Mouse (Mus musculus): ENCODE measurements around the gene Herc2. TPM values are rescaled to one million over a fixed set of nuclear protein-coding genes. Genes with fewer than 3 reads are reported as not detected.

Herc2 gene
- total RNA-seq, 2 experiments from 2014 or later, result 134 to 143 TPM

DNA sequence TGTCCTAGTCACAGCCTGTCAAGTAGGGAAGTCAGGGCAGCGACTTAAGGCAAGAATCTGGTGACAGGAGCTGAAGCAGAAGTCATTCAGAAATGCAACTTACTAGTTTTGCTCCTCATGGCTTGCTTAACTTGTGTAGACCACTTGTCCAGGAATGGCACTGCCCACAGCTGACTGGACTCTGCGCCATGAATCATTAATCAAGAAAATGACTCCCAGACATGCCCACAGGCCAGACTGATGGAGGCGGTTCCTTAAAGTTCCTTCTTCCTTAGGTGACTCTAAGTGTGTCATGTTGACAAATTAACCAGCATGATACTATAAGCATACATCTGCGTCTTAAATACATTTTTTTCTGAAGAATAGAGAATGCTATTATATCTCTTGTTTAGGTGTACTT, 113.3 kb downstream of the Herc2 start:
- no peak for DNase-seq (ENCODE audit: low spot score in 2 of 2)
- intact Hi-C loops (cut with DNase I), result no loop called here

DNA sequence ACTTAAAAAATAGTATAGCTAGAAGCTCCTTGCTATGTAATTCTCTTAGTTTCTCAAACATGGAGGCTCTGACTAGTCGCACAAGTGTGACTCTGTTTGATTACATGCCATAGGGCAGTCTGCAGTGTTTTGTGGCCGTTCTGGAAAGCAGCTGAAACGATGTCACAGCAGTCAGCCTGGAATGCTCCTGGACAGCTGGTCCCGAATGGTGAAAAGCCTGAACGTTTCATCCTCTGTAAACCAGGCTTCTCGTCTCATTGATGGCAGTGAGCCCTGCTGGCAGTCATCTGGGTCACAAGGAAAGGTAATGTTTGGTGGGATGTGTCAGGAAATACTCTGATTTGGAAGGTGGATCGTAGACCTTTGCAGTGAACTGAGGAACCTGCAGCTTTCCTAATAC, 118.7 kb downstream of the Herc2 start:
- intact Hi-C loops (cut with DNase I), result loop anchor here (5.0 kb wide), 1 partner anchor 139 kb away; no protein-coding TSS in a partner anchor

DNA sequence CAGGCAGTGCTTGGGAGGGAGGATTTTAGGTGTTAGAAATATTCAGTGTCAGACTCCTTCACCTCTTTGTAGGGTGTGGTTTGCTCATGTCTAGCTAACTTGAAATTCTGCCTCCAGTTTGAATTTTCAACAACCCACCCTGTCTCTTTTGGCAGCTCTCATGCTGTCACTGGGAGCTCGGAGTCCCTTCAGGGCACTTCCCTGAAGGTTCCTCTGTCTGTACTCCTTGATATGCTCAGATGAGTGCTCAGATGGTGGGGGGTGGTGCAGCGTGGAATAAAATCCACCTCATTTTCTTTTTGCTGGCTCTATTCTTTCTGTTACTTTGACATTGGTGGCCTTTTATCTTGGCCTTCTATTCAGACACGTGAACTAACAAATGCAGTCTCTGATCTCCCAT, 127.4 kb downstream of the Herc2 start:
- DNase-seq (ENCODE audit: low spot score in 2 of 2), result no peak
- intact Hi-C loops (cut with DNase I), result no loop called here

More for the DNA sequence above, 118.7 kb downstream of the Herc2 start:
- DNase-seq (ENCODE audit: low spot score in 2 of 2), result no peak

DNA sequence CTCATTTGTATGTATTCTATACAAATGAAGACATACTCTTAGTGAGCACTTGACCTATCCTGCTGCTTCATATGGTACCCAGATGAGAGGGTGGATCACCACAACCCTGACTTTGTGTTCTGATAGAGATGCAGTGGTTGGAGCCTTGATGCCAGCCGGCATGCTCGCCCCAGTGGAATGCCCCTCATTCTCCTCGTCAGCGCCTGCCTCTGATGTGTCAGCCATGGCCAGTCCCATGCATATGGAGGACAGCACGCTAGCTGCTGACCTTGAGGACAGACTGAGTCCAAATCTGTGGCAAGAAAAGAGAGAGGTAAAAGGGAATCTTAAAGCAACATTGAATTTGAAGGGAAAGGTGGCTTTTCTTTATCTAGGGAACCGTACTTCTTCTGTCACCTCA, 141.0 kb downstream of the Herc2 start:
- intact Hi-C loops (cut with DNase I), result no loop called here
- DNase-seq (ENCODE audit: low spot score in 2 of 2), result no peak

DNA sequence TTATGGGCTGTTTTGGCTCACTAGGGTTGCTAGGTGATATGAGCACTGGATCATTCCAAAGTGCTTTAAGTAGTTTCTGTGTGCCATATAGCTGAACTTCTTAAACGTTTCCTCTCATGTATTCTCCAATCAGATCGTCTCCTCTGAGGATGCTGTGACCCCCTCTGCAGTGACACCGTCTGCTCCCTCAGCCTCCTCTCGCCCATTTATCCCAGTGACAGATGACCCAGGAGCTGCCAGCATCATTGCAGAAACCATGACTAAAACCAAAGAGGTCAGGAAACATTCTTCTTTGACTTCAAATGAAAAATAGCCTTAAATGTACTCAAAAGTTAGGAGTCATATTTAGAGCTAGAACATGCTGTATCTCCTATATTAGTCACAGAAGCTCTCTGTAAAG, 141.7 kb downstream of the Herc2 start:
- intact Hi-C loops (cut with DNase I), result no loop called here
- no peak for DNase-seq (ENCODE audit: low spot score in 2 of 2)

DNA sequence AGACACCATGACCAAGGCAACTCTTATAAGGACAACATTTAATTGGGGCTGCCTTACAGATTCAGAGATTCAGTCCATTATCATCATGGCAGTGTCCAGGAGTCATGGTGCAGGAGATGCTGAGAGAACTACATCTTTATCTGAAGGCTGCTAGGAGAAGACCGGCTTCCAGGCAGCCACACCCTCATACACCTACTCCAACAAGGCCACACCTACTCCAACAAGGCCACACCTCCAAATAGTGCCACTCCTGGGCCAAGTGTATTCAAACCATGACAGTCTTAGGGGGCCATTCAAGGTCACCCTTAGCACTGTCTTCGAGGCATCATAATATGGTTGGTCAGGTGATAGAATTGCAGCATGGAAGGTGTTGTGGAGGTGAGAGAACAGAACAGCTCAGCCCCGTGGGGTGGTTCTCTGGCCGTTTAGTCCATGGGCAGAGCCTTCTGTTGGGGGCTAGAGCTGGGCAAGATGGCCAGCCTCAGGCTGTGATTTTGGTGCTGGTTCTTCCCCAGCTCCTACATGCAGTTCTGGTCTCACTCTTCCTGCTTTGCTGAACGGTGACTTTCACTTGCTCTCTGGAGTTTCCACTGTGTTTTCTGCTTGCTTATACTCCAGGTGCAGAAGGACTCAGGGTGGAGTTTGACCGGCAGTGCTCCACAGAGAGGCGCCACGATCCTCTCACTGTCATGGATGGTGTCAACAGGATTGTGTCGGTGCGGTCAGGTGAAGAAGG, 151.7 kb downstream of the Herc2 start:
- intact Hi-C loops (cut with DNase I), result no loop called here
- no peak for DNase-seq (ENCODE audit: low spot score in 2 of 2)

DNA sequence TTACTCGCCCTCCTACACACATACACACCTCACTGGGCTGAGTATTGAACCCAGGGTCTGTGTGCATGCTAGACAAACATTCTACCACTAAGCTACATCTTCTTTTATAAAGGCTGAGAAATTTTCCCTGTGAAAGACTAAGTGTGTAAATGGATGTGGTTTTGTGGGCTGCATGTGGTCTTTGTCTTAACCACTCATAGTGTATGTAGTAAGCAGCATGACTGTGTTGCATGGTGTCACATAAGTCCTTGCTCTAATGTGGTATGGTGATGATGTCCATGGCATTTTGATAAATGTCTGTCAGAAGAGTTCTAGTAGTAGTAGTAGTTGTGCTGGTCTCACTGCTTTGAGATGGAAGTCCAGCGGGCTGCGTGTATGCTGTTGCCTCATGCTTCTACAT, 152.8 kb downstream of the Herc2 start:
- intact Hi-C loops (cut with DNase I), result no loop called here
- no peak for DNase-seq (ENCODE audit: low spot score in 2 of 2)

DNA sequence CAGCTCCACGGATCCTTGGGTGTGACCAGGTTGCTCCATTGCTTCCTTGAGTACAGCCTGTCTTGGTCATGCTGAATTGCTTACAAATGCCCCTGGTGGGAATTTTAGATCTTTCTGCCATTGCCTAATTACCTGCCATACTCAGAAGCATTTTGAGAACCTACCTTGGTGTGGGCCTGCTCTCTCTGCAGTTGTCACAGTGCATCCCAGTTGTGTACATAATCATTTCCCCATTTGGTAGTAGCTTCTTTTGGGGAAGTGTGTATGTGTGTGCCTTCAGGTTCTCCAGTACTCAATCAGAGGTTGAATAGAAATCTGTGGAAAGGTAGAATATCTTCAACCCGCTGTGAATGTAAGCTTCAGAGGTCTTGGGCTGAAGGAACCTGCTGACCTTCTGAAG, 153.3 kb downstream of the Herc2 start:
- DNase-seq (ENCODE audit: low spot score in 2 of 2), result no peak
- intact Hi-C loops (cut with DNase I), result no loop called here

DNA sequence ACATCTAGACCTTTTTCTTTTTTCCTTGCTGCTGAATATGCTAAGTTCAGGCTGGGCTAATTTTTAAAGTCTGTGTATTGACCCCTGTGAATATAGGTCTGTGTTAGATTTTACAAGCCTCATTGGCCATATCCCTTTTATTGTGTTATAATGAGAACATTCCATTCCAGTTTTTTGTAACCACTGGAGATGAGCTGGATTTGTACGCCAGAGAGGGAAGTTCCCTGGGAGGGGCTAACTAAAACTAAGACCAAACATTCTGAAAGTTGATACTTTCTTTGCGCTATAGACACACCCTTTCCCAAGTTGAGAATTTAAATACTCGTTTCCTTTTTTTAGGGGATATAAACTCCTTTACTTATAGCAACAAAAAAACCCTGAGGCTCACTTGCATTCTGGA, 154.9 kb downstream of the Herc2 start:
- no peak for DNase-seq (ENCODE audit: low spot score in 2 of 2)
- intact Hi-C loops (cut with DNase I), result no loop called here

DNA sequence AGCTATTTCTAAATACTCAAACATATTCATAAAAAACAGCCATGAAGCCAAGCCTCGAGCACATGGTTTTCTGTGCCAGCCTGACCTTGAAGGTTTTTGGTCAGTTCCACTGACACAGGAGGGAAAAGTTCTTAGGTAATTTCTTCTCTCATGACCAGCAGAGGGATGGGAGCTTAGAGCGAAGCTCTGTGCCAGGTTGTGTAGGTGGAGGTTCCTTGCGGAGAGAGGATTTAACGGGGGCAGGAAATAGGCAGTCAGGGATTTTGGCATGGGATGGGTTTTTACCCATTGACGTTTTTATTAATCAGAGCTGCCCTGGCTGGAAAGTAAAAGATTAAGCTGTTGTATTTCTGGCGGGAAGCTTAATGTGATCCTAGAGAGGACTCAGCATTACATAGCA, 170.8 kb downstream of the Herc2 start:
- intact Hi-C loops (cut with DNase I), result no loop called here
- DNase-seq (ENCODE audit: low spot score in 2 of 2), result no peak

DNA sequence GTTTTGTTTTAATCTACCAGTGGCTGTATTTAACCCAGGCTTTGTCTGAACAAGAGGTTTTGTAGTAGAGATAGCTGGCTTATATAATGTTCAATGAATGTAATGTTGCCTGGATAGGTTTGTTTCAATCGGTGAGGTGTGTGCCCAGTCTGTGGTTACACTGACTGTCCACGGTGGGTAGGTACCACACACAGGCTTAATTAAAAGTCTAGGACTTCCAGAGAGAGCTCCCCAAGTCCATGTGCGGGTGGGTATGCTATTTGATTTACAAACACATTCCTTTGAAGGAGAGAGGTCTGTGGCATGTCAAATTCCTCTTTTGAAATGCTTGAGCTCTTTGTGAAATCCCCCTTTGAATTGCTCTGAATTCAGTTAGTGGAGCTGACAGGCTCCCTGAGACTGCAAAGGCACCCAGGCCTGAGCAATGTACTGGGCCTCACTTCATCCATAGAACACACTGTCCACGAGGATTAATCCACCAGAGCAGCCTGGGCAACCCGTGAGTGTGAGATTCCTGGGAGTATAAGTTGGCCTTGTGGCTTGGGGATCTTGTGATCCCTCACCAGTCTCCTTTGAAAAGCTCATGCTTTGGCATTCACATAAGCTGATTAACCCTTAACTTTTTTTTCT, 185.9 kb downstream of the Herc2 start:
- intact Hi-C loops (cut with DNase I), result no loop called here
- no peak for DNase-seq (ENCODE audit: low spot score in 2 of 2)

DNA sequence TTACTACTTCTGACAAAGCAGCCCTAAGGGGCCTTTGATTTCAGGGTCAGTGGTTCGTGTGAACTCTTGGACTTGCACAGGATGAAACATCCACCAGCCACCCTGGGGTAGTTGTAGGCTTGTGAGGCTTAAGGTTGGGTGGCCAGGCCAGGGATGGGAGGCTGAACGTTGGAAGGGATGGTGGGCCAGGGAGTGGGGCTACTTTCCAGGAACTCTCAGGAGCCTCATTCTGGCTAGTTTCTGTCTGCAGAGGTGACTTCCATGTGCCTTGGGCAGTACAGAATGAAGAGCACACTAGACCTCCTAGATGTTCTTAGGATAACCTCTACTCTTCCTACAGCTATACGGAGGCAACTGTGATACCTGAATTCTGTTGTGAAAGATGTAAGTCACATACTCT, 186.6 kb downstream of the Herc2 start:
- intact Hi-C loops (cut with DNase I), result no loop called here
- DNase-seq (ENCODE audit: low spot score in 2 of 2), result no peak

DNA sequence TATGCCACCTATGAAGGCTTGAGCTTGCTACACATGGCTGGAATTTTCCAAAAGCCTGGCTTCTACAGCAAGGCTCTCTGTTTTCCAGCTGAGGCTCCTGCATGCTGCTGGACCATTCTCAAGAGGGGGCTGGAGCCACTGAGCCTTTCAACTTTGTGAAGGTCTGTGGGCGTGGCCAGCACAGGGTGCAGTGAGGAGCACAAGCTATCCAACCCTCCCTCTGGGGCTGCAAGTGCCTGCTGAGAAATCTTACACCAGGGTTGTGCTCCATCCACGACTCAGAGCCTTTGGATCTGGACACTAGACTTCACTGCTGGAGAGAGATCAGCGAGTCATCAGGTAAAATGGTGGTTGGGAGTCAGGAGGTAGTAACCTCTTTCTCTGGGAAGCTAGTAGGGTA, 189.5 kb downstream of the Herc2 start, which contains the start of gene Oca2:
TSS of gene Oca2 (plus strand) at position 218 of the 400 bp plus-strand sequence.
- intact Hi-C loops (cut with DNase I), result no loop called here
- DNase-seq (ENCODE audit: low spot score in 2 of 2), result no peak

DNA sequence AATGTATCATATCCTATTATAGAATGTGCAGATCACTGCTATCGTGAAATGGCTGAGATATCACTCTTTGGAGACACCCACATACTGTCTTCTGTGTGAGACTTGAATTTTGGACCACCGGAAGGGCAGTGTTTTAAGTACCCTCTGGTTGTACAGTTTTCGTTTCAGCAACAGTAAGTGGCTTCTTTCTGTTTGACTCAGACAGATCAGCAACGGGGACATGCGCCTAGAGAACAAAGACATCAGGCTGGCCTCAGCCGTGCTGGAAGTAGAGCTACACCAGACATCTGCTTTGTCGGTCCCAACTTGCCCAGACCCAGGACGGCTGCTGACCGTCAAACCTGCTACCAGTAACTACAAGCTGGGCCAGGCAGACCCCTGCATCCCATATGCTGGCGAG, 204.6 kb downstream of the Herc2 start:
- intact Hi-C loops (cut with DNase I), result no loop called here
- DNase-seq (ENCODE audit: low spot score in 2 of 2), result no peak

DNA sequence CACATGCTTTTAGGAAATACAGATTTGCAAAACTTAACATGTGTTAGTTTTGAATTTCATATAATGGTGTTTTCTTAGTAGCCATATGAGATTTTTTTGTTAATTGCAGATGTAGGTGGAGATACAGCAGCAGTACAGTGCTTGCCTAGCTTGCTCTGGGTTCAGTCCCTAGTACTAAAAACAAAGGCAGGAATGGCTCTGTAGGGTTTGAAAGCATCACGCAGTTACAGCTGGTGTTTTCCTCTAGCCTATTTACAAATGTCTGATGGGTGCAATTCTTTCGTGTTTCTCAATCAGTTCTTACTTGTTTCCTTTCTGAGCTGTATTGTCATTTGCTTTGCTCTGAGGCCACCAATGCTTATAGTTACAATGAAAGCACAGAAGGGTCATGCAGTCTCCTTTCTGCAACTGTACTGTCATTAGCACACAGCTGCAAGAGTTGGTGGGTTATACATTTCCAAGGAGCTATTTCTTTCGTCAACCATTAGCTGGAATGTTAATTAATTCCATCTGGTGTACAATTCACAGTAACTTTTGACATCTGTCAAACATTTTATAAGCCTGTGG, 208.0 kb downstream of the Herc2 start:
- intact Hi-C loops (cut with DNase I), result no loop called here
- DNase-seq (ENCODE audit: low spot score in 2 of 2), result no peak

DNA sequence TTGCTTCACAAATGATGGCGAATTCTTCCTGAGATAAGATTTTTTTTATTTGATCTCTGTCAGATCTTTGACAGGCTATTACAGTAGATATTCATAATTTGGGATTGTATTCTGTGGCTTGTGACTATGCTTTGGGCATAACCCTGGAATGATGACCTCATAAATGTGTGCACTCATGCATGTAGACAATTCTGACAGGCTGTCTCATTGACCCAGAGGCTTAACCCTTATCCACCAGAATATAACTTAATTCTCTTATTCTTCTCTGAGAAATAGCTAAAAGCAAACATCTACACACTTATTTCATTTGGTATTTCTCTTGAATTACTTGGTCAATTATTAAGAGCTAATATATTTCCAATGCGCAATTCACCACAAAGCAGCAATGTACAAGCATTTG, 227.5 kb downstream of the Herc2 start:
- DNase-seq (ENCODE audit: low spot score in 2 of 2), result no peak
- intact Hi-C loops (cut with DNase I), result no loop called here

Other genes with a start within 250 kb of the Herc2 start
- gene Cyfip1, start 208.5 kb upstream of the Herc2 start, total RNA-seq (2021), result 10 to 100 TPM; 65.5 to 73.2 TPM
- 10 to 100 TPM; 51.0 to 59.2 TPM for gene Nipa2, start 87.7 kb upstream of the Herc2 start, total RNA-seq (2021)
- 10 to 100 TPM; 62.1 to 71.4 TPM for gene Nipa1, start 30.2 kb upstream of the Herc2 start, total RNA-seq (2021)
- under 1 TPM; 0.30 to 0.32 TPM for gene Oca2, start 189.6 kb downstream of the Herc2 start, total RNA-seq (2021)

All from left cerebral cortex, postnatal 36 days (tissue).